Mouse (Mus musculus) midbrain, embryonic 13.5 days (tissue): ENCODE data around the gene Zfp2. TPM values are rescaled to one million over a fixed set of nuclear protein-coding genes. Genes with fewer than 3 reads are reported as not detected.
A peak's percentile ranks its signal among the peaks of the same experiment; 100 is the strongest.

Experiments used
- ATAC-seq: fragments of 200-750 bp; cut with Nextera tagmentation; 2 replicates; pipeline ENCODE4 v1.8.0; 2017; ENCODE audit warnings: mild to moderate bottlenecking, moderate TSS enrichment, moderate library complexity
- H3K27ac ChIP-seq: fragments of 300-500 bp; sonication (generic); 2 replicates; pipeline ENCODE4 v1.5.1; 2015; ENCODE audit warnings: inconsistent platforms, mild to moderate bottlenecking, moderate library complexity
- H3K27me3 ChIP-seq: fragments of 300-500 bp; sonication (generic); 2 replicates; pipeline ENCODE4 v1.6.1; 2015; ENCODE audit warnings: mild to moderate bottlenecking, inconsistent platforms
- H3K36me3 ChIP-seq: fragments of 300-500 bp; sonication (generic); 2 replicates; pipeline ENCODE4 v1.6.1; 2015; ENCODE audit warnings: mild to moderate bottlenecking, inconsistent platforms
- H3K4me1 ChIP-seq: fragments of 300-500 bp; sonication (generic); replicated peaks from 2 replicates; pipeline ENCODE4 v1.6.1; 2015; ENCODE audit warnings: inconsistent platforms
- H3K4me2 ChIP-seq: fragments of 300-500 bp; sonication (generic); replicated peaks from 2 replicates; pipeline ENCODE4 v1.6.1; 2015; ENCODE audit warnings: moderate library complexity, mild to moderate bottlenecking, inconsistent platforms
- H3K4me3 ChIP-seq: fragments of 300-500 bp; sonication (generic); replicated peaks from 2 replicates; pipeline ENCODE4 v1.5.1; 2015; ENCODE audit warnings: mild to moderate bottlenecking, inconsistent platforms
- H3K9ac ChIP-seq: fragments of 300-500 bp; sonication (generic); replicated peaks from 2 replicates; pipeline ENCODE4 v1.6.1; 2015; ENCODE audit warnings: mild to moderate bottlenecking, inconsistent platforms
- H3K9me3 ChIP-seq: fragments of 300-500 bp; sonication (generic); 2 replicates; pipeline ENCODE4 v1.6.1; 2016; ENCODE audit warnings: mild to moderate bottlenecking, inconsistent platforms
- WGBS: fragments of 180-500 bp; shearing (Covaris S2); methylation state at CpG from one replicate; pipeline ENCODE4 v1.1.7; 2015; 5-methylcytosine and 5-hydroxymethylcytosine counted together
- polyA plus RNA-seq: library from polyadenylated mRNA; unstranded; fragments of >200 nt; fragmentation: Nextera tagmentation; extraction: Ambion mirVana; gene quantifications from 2 replicates; pipeline ENCODE4 v1.2.1, GENCODE M21; 2015

The Zfp2 gene
- polyA plus RNA-seq, 1 experiment from 2014 or later = 51.9 TPM

- H3K4me3 ChIP-seq = peak overlapping the region; percentile 75; the same call in 1 of the 2 replicates
- peaks cover 48% of the 10 kb centered on the region for H3K36me3 ChIP-seq
- H3K4me1 ChIP-seq = peaks cover 14% of the 10 kb centered on the region
- ATAC-seq = no peak
- WGBS = 96% methylated on average over 3 of the region's 3 CpGs
- no peaks in the 10 kb centered on the region for H3K27me3 ChIP-seq
- H3K9me3 ChIP-seq = peaks cover 27% of the 10 kb centered on the region
- no peak overlapping the region; the same call in 1 of the 2 replicates for H3K4me2 ChIP-seq
- no peak overlapping the region for H3K27ac ChIP-seq
- H3K9ac ChIP-seq = no peak overlapping the region
Measured at GRCm38 (mm10) chr11:50914461-50914860, 1.5 kb downstream of the Zfp2 start.

DNA sequence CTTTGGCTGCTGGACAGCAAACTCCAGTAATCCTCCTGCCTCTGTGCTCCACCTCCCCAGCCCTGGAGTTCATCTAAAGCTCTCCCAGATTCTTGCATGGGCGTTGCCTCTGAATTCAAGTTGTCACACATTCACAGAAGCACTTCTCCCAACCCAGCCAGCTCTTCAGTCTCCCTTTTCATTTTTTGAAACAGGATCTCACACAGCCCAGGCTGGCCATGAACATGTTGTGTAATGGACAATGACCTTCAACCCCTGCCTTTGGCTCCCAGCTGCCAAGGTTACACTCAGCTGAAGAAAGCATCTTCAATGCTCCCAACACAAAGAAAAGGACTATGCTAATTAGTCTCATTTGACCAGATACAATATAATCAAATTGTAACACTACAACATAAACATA lies 2.7 kb downstream of the Zfp2 start:
- H3K4me2 ChIP-seq = no peak overlapping the region
- peaks cover 60% of the 10 kb centered on the region for H3K36me3 ChIP-seq
- peaks cover 14% of the 10 kb centered on the region for H3K4me1 ChIP-seq
- H3K9ac ChIP-seq = no peak overlapping the region
- no peaks in the 10 kb centered on the region for H3K27me3 ChIP-seq
- H3K9me3 ChIP-seq = peaks cover 27% of the 10 kb centered on the region
- no peak overlapping the region for H3K4me3 ChIP-seq
- H3K27ac ChIP-seq = no peak overlapping the region
- ATAC-seq = no peak
- 92% methylated on average over 1 of the region's 1 CpGs for WGBS

DNA sequence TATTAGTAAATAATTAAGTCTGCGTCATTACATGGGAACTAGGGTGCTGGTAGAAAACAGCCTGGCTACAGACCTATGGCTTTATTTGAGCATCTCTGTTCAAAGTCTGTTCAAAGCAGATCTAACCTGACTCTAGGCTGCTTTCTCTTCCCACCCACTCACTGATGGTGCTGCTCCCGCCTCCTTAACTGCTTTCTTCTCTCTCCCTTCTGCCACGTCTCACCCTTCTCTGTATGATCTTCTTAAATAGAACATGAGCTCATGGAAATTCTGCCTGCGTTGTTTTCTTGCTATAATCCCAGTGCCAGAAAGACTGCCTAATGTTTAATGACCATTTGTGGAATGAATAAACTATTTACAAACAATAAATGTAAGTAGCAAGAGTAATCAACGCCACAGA lies 7.8 kb downstream of the Zfp2 start:
- H3K4me2 ChIP-seq = no peak overlapping the region
- H3K27me3 ChIP-seq = no peaks in the 10 kb centered on the region
- H3K36me3 ChIP-seq = peaks cover 96% of the 10 kb centered on the region
- no peak overlapping the region for H3K9ac ChIP-seq
- no peak for ATAC-seq
- 89% methylated on average over 5 of the region's 5 CpGs for WGBS
- H3K27ac ChIP-seq = no peak overlapping the region
- H3K9me3 ChIP-seq = peaks cover 68% of the 10 kb centered on the region
- no peaks in the 10 kb centered on the region for H3K4me1 ChIP-seq
- H3K4me3 ChIP-seq = no peak overlapping the region

DNA sequence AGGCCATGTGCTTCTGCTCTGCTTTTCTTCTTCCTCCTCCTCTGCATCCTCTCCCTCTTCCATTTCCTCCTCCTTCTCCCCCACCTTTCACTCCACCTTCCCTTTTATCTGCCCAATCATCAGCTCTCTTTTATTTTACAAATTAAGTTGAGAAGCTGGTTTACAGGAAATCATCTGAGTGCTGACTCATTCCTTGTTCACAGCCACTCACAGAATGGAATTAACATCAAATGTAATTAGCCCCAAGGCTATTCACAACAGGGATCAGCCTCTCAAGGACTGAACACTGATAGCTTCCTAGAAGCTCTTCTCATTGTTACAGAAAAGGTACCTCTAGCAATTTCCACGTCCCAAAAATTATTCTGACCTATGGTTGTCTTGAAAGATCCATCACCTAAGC lies 18.6 kb downstream of the Zfp2 start:
- 80% methylated on average over 1 of the region's 1 CpGs for WGBS
- H3K27ac ChIP-seq = no peak overlapping the region
- no peak overlapping the region for H3K9ac ChIP-seq
- no peak overlapping the region for H3K4me2 ChIP-seq
- no peaks in the 10 kb centered on the region for H3K27me3 ChIP-seq
- ATAC-seq = no peak
- peaks cover 66% of the 10 kb centered on the region for H3K9me3 ChIP-seq
- no peak overlapping the region for H3K4me3 ChIP-seq
- peaks cover 66% of the 10 kb centered on the region for H3K36me3 ChIP-seq
- H3K4me1 ChIP-seq = no peaks in the 10 kb centered on the region

- ATAC-seq = no peak
- no peak overlapping the region for H3K4me2 ChIP-seq
- no peak overlapping the region for H3K27ac ChIP-seq
- H3K9me3 ChIP-seq = peaks cover 32% of the 10 kb centered on the region
- no peaks in the 10 kb centered on the region for H3K27me3 ChIP-seq
- no peak overlapping the region for H3K9ac ChIP-seq
- H3K4me1 ChIP-seq = peaks cover 3% of the 10 kb centered on the region; the same call in 1 of the 2 replicates
- H3K4me3 ChIP-seq = no peak overlapping the region
- 53% methylated on average over 2 of the region's 2 CpGs for whole genome bisulfite sequencing
- H3K36me3 ChIP-seq = peaks cover 21% of the 10 kb centered on the region
Measured at GRCm38 (mm10) chr11:50892441-50892840, 23.5 kb downstream of the Zfp2 start.

- no peaks in the 10 kb centered on the region for H3K27me3 ChIP-seq
- peak within 1 kb of the TSS; percentile 68 for H3K4me2 ChIP-seq
- H3K36me3 ChIP-seq = peaks cover 29% of the 10 kb centered on the region
- peak within 1 kb of the TSS; percentile 76 for H3K9ac ChIP-seq
- H3K27ac ChIP-seq = peak within 1 kb of the TSS; percentile 79
- H3K4me1 ChIP-seq = peaks cover 21% of the 10 kb centered on the region
- ATAC-seq = peak; percentile 97
- 6% methylated on average over 26 of the region's 26 CpGs for WGBS
- H3K4me3 ChIP-seq = peak within 1 kb of the TSS; percentile 52
- peaks cover 8% of the 10 kb centered on the region; the same call in 1 of the 2 replicates for H3K9me3 ChIP-seq
Measured at GRCm38 (mm10) chr11:50887390-50888128, 28.4 kb downstream of the Zfp2 start, which contains the start of gene Zfp454. Gene Zfp454, minus strand, starts transcription at chr11:50887651.

GRCm38 (mm10) chr11:50886933-50887293 lies 29.1 kb downstream of the Zfp2 start:
- peak; percentile 29 for ATAC-seq
- Histone ChIP-seq H3K27ac (peak overlapping the region; percentile 79), H3K27me3 (no peaks in the 10 kb centered on the region), H3K4me3 (peak overlapping the region; percentile 52), H3K9ac (peak overlapping the region; percentile 76), H3K4me2 (peak overlapping the region; percentile 68), H3K9me3 (peaks cover 4% of the 10 kb centered on the region; the same call in 1 of the 2 replicates), H3K36me3 (peaks cover 35% of the 10 kb centered on the region), H3K4me1 (peaks cover 21% of the 10 kb centered on the region)
- 23% methylated on average over 10 of the region's 10 CpGs for WGBS

DNA sequence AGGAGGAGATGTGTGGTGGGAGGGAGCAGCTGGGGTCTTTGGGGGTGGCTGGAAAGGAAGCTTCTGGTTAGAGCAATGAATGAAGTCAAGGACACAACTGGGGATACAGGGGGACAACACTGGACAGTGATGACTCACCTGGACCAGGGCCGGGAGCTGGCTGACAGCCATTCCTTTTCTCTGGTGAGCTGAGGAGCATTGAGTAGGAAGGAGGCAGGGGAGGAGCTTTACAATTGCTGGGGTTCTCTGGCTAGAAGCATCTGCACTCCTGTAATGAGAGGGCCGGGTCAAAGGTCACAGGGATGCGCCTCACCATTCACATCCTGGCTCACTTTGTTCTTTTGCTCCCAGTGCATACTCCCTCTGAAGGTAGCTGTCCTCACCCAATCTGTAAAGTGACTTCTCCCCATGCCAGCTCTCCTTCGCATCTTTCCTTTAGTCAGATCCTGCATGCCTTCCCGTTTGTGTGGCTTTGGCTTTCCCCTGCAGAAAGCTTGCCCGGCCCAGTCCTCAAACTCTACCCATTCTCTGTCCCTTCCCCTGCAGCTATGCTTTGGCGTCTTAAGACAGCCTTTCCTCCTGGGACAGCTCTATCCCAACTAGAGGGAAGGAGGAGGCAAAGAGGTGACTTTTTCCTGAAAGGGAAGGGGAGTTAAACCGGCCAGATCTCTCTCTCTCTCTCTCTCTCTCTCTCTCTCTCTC lies 29.6 kb downstream of the Zfp2 start:
- ATAC-seq = no peak
- Histone ChIP-seq H3K27ac (no peak overlapping the region), H3K9me3 (peaks cover 4% of the 10 kb centered on the region; the same call in 1 of the 2 replicates), H3K27me3 (no peaks in the 10 kb centered on the region), H3K4me3 (peak overlapping the region; percentile 52), H3K4me1 (peaks cover 21% of the 10 kb centered on the region), H3K9ac (peak overlapping the region; percentile 76), H3K4me2 (peak overlapping the region; percentile 68), H3K36me3 (peaks cover 38% of the 10 kb centered on the region)
- 46% methylated on average over 8 of the region's 8 CpGs for WGBS

- H3K27ac ChIP-seq = no peak overlapping the region
- peaks cover 63% of the 10 kb centered on the region for H3K36me3 ChIP-seq
- H3K9ac ChIP-seq = no peak overlapping the region
- H3K27me3 ChIP-seq = no peaks in the 10 kb centered on the region
- ATAC-seq = no peak
- H3K9me3 ChIP-seq = no peaks in the 10 kb centered on the region
- 82% methylated on average over 3 of the region's 3 CpGs for WGBS
- no peak overlapping the region for H3K4me3 ChIP-seq
- H3K4me1 ChIP-seq = peaks cover 21% of the 10 kb centered on the region
- no peak overlapping the region for H3K4me2 ChIP-seq
Measured at GRCm38 (mm10) chr11:50883756-50884155, 32.2 kb downstream of the Zfp2 start.

DNA sequence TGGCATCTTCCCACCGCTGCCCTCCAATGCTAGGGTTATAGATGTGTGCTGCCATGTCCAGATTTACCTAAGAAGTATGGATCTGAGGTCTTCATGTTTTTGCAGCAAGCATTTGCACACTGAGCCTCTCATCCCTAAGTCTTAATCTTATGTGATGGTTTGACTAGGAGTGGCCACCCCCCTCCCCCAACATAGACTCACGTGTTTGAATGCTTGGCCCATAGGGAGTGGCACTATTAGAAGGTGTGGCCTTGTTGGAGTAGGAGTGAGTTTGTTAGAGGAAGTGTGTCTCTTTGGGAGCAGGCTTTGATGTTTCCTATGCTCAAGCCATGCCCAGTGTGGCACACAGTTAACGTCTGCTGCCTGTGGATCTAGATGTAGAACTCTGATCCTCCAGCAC lies 37.3 kb downstream of the Zfp2 start:
- H3K4me3 ChIP-seq = no peak overlapping the region
- no peak overlapping the region for H3K9ac ChIP-seq
- H3K4me1 ChIP-seq = no peaks in the 10 kb centered on the region
- no peaks in the 10 kb centered on the region for H3K27me3 ChIP-seq
- H3K36me3 ChIP-seq = peaks cover 93% of the 10 kb centered on the region
- 90% methylated on average over 3 of the region's 3 CpGs for WGBS
- no peak for ATAC-seq
- H3K27ac ChIP-seq = no peak overlapping the region
- peaks cover 20% of the 10 kb centered on the region for H3K9me3 ChIP-seq
- no peak overlapping the region for H3K4me2 ChIP-seq

DNA sequence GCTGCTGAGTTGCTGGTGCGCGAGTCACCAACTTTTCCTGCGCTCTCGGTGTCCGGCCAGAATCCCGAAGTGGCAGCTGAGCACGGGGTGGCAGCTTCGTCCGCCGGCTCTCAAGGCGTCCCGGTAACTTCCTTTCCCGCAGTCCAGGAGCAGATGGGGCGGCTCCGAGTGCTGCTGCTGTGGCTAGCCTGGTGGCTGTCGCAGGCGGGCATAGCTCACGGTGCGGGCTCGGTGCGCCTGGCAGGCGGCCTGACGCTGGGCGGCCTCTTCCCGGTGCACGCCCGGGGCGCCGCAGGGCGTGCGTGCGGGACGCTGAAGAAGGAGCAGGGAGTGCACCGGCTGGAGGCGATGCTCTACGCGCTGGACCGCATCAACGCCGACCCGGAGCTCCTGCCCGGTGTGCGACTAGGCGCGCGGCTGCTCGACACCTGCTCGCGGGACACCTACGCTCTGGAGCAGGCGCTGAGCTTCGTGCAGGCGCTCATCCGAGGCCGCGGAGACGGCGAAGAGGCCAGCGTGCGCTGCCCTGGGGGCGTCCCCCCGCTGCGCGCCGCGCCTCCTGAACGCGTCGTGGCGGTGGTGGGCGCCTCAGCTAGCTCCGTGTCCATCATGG lies 64.9 kb downstream of the Zfp2 start:
- Histone ChIP-seq H3K36me3 (no peaks in the 10 kb centered on the region), H3K27me3 (peaks cover 66% of the 10 kb centered on the region), H3K27ac (no peak overlapping the region), H3K9ac (peak overlapping the region; percentile 65), H3K9me3 (peaks cover 5% of the 10 kb centered on the region; the same call in 1 of the 2 replicates), H3K4me3 (peak overlapping the region; percentile 49), H3K4me1 (peaks cover 26% of the 10 kb centered on the region), H3K4me2 (peak overlapping the region; percentile 93)
- WGBS = under 1% methylated on average over 67 of the region's 72 CpGs
- ATAC-seq = peak; percentile 63
